Mouse (Mus musculus) liver, embryonic 12.5 days (tissue): ENCODE results near the gene Strn3. TPM values are rescaled to one million over a fixed set of nuclear protein-coding genes. Genes with fewer than 3 reads are reported as not detected.
"Not testable (repeated sequence)": the region's sequence is repeated elsewhere in the genome, so short reads cannot be mapped to it uniquely, and the experiment has no call there.

Experiments used
- ATAC-seq: fragments of 200-750 bp; cut with Nextera tagmentation; 2 replicates; pipeline ENCODE4 v1.8.0; 2017; ENCODE audit warnings: moderate number of reproducible peaks, mild to moderate bottlenecking, moderate library complexity
- H3K27ac ChIP-seq: fragments of 300-500 bp; sonication (generic); 2 replicates; pipeline ENCODE4 v1.5.1; 2016; ENCODE audit warnings: mild to moderate bottlenecking
- H3K27me3 ChIP-seq: fragments of 300-500 bp; sonication (generic); replicated peaks from 2 replicates; pipeline ENCODE4 v1.6.1; 2016; ENCODE audit warnings: mild to moderate bottlenecking, moderate library complexity
- H3K36me3 ChIP-seq: fragments of 300-500 bp; sonication (generic); 2 replicates; pipeline ENCODE4 v1.6.1; 2016; ENCODE audit warnings: mild to moderate bottlenecking, moderate library complexity
- H3K4me1 ChIP-seq: fragments of 300-500 bp; sonication (generic); 2 replicates; pipeline ENCODE4 v1.6.1; 2016
- H3K4me2 ChIP-seq: fragments of 300-500 bp; sonication (generic); 2 replicates; pipeline ENCODE4 v1.6.1; 2016; ENCODE audit warnings: mild to moderate bottlenecking, moderate library complexity
- H3K4me3 ChIP-seq: fragments of 300-500 bp; sonication (generic); 2 replicates; pipeline ENCODE4 v1.5.1; 2016; ENCODE audit warnings: mild to moderate bottlenecking, moderate library complexity
- H3K9ac ChIP-seq: fragments of 300-500 bp; sonication (generic); 2 replicates; pipeline ENCODE4 v1.6.1; 2016; ENCODE audit warnings: mild to moderate bottlenecking, moderate library complexity
- H3K9me3 ChIP-seq: fragments of 300-500 bp; sonication (generic); replicated peaks from 2 replicates; pipeline ENCODE4 v1.6.1; 2016; ENCODE audit warnings: mild to moderate bottlenecking, moderate library complexity
- WGBS: fragments of 180-500 bp; shearing (Covaris S2); methylation state at CpG from one replicate; pipeline ENCODE4 v1.1.7; 2016; ENCODE audit not compliant: insufficient replicate concordance; 5-methylcytosine and 5-hydroxymethylcytosine counted together
- polyA plus RNA-seq: library from polyadenylated mRNA; unstranded; fragments of >200 nt; fragmentation: Nextera tagmentation; extraction: Ambion mirVana; gene quantifications from 2 replicates; pipeline ENCODE4 v1.2.1, GENCODE M21; 2016

Strn3 gene
- polyA plus RNA-seq, 1 experiment from 2014 or later = 27.3 TPM

DNA sequence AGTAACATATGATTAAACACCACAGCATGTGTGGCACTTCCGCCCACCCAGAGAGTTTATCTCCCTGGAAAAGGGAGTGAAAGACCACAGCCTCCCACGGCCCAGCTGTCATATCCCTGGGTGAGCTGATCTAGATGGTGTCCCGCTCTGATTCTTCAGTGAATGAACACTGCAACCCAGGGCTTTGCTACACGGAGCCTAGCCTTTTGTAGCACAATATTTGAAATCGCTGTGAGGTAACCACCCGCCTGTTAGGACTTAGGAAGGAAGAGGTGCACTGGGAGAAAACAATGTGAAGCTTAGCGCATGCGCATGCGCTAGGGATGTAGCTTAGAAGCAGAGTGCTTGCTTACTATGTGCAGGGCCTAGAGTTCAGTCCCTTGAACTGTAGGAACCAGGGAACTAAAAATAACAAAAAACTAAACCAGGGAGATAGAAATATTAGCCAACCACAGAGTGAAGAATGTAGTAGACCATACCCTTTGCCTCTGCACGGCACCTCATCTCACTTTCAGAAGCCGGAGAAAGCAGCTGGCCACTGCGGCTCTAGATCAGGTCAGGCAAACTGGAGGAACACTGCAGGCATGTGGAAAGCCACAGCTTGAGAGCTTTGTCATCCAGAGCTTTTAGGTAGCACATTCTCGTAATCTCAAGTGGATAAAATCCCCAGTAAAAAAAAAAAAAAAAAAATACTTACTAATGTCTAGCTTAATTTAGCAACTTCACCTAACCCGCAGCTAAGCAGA is 17.4 kb upstream of the Strn3 start:
- no peak overlapping the region for H3K9ac ChIP-seq
- H3K4me3 ChIP-seq = no peak overlapping the region
- no peak overlapping the region for H3K4me2 ChIP-seq
- no peaks in the 10 kb centered on the region for H3K36me3 ChIP-seq
- no peaks in the 10 kb centered on the region for H3K9me3 ChIP-seq
- H3K4me1 ChIP-seq = peaks cover 27% of the 10 kb centered on the region
- no peak for ATAC-seq
- 64% methylated on average over 14 of the region's 14 CpGs for WGBS
- H3K27ac ChIP-seq = no peak overlapping the region
- no peaks in the 10 kb centered on the region for H3K27me3 ChIP-seq

GRCm38 (mm10) chr12:51706673-51707235 is 15.1 kb upstream of the Strn3 start:
- Histone ChIP-seq H3K4me1 (peaks cover 27% of the 10 kb centered on the region), H3K4me3 (no peak overlapping the region), H3K4me2 (no peak overlapping the region), H3K9ac (no peak overlapping the region), H3K9me3 (peaks cover 4% of the 10 kb centered on the region), H3K27ac (no peak overlapping the region), H3K27me3 (no peaks in the 10 kb centered on the region), H3K36me3 (peaks cover 3% of the 10 kb centered on the region; the same call in 1 of the 2 replicates)
- ATAC-seq = no peak
- WGBS = 87% methylated on average over 5 of the region's 5 CpGs

- ATAC-seq = no peak
- Histone ChIP-seq H3K4me2 (no peak overlapping the region), H3K27ac (no peak overlapping the region), H3K36me3 (peaks cover 5% of the 10 kb centered on the region; the same call in 1 of the 2 replicates), H3K4me3 (no peak overlapping the region), H3K9me3 (peaks cover 5% of the 10 kb centered on the region), H3K27me3 (no peaks in the 10 kb centered on the region), H3K4me1 (peaks cover 28% of the 10 kb centered on the region), H3K9ac (no peak overlapping the region)
- 52% methylated on average over 12 of the region's 12 CpGs for WGBS
Observed at GRCm38 (mm10) chr12:51705778-51706177, 14.1 kb upstream of the Strn3 start.

DNA sequence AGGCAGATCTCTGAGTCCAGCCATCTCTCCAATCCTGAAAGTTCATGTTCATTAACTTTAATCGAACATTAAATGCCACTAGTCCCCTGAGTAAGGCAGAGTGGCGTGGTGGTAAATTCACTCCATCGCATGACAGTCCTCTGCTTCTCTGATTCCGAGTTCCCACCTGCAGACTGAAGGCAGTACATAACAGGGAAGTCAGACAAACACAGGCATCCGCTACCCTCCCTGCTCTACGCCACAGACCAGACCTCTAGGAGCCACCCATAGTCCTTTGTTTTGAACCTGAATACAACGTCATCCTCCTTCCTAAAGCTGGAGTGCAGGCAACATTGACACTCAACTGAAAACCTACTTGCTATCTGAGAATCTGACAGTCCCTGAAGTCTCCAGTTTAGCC is 12.9 kb upstream of the Strn3 start:
- Histone ChIP-seq H3K9ac (no peak overlapping the region), H3K4me3 (no peak overlapping the region), H3K4me2 (no peak overlapping the region), H3K36me3 (peaks cover 5% of the 10 kb centered on the region; the same call in 1 of the 2 replicates), H3K9me3 (peaks cover 5% of the 10 kb centered on the region), H3K4me1 (peaks cover 32% of the 10 kb centered on the region), H3K27me3 (no peaks in the 10 kb centered on the region), H3K27ac (no peak overlapping the region)
- WGBS = 66% methylated on average over 7 of the region's 7 CpGs
- ATAC-seq = no peak

DNA sequence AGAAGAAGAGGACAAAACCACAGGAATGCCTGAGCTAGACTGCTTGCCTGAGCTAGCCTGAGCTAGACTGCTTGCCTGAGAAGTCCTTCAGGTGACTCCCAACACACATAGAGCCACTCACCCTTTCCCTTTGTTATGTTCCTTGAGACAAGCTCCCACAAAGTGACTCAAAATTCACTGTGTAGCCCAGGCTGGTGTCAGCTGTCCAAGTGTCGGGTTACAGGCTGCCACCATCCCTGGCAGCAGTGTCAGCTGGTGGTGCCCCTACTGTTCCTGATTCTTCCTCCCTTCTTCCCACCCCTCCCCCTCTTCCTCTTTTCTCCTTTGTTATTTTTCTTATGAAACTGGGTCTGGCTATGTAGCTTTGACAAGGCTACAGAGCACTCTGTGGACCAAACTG is 12.2 kb upstream of the Strn3 start:
- 48% methylated on average over 1 of the region's 1 CpGs for WGBS
- Histone ChIP-seq H3K4me1 (peaks cover 32% of the 10 kb centered on the region), H3K27ac (no peak overlapping the region), H3K4me3 (no peak overlapping the region), H3K4me2 (no peak overlapping the region), H3K36me3 (peaks cover 5% of the 10 kb centered on the region; the same call in 1 of the 2 replicates), H3K9ac (no peak overlapping the region), H3K9me3 (peaks cover 5% of the 10 kb centered on the region), H3K27me3 (no peaks in the 10 kb centered on the region)
- ATAC-seq = no peak

GRCm38 (mm10) chr12:51701723-51702122 is 10.0 kb upstream of the Strn3 start:
- Histone ChIP-seq H3K27ac (no peak overlapping the region), H3K4me1 (peaks cover 31% of the 10 kb centered on the region), H3K4me3 (no peak overlapping the region), H3K4me2 (no peak overlapping the region), H3K36me3 (peaks cover 5% of the 10 kb centered on the region; the same call in 1 of the 2 replicates), H3K9ac (no peak overlapping the region), H3K9me3 (peaks cover 5% of the 10 kb centered on the region), H3K27me3 (no peaks in the 10 kb centered on the region)
- no peak for ATAC-seq

- H3K4me2 ChIP-seq = peak overlapping the region; percentile 69
- peaks cover 5% of the 10 kb centered on the region; the same call in 1 of the 2 replicates for H3K36me3 ChIP-seq
- no peaks in the 10 kb centered on the region for H3K27me3 ChIP-seq
- H3K4me1 ChIP-seq = peaks cover 34% of the 10 kb centered on the region
- peaks cover 5% of the 10 kb centered on the region for H3K9me3 ChIP-seq
- ATAC-seq = peak; percentile 100
- peak overlapping the region; percentile 43 for H3K4me3 ChIP-seq
- peak overlapping the region; percentile 97 for H3K27ac ChIP-seq
- 35% methylated on average over 8 of the region's 8 CpGs for WGBS
- peak overlapping the region; percentile 67 for H3K9ac ChIP-seq
Observed at GRCm38 (mm10) chr12:51699623-51700393, 8.1 kb upstream of the Strn3 start.

DNA sequence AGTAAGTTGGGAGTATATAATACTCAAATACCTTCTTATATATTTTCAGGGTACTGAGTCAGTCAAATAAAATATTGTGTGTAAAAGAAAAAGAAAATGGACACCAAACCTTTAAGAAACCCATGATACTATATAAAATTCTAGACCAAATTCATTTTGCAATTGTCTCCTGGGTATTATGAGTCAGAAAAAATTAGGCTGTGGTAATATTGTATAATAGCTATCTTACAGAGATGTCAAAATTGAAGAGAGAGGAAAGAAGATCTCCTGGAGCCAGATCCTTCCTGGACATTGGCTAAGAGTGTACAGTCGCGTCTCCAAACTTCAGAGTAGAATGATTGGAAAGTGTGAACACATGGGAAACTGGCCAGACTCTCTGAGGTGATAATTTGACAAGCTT is 4.5 kb upstream of the Strn3 start:
- Histone ChIP-seq H3K36me3 (no peaks in the 10 kb centered on the region), H3K4me3 (no peak overlapping the region), H3K4me2 (no peak overlapping the region), H3K9ac (no peak overlapping the region), H3K27ac (no peak overlapping the region), H3K27me3 (no peaks in the 10 kb centered on the region), H3K4me1 (peaks cover 52% of the 10 kb centered on the region), H3K9me3 (no peaks in the 10 kb centered on the region)
- no peak for ATAC-seq
- WGBS = 74% methylated on average over 2 of the region's 2 CpGs

DNA sequence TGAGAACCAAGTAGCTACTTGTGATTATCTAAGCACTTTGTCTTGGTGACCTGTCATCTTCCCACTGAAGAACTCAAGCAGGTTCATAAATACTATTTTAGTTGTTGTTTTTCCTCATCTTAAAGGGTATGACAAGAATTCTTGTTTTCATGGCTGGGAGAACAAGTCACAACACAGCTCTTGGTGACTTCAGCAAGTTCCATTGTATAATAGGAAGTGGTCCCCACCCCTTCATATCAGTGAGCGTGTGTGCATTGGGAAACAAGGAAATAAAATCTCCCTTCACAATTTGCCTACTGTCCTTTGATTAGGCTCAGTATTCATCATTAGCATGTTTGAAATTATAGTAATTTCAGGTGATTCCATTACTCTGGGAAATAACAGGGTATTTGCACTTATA is 3.3 kb upstream of the Strn3 start:
- Histone ChIP-seq H3K4me3 (no peak overlapping the region), H3K36me3 (no peaks in the 10 kb centered on the region), H3K9ac (no peak overlapping the region), H3K9me3 (no peaks in the 10 kb centered on the region), H3K4me2 (no peak overlapping the region), H3K4me1 (peaks cover 42% of the 10 kb centered on the region), H3K27me3 (no peaks in the 10 kb centered on the region), H3K27ac (0 out of 2 replicates have a peak overlapping the region, but pooled peaks have one; percentile 4)
- ATAC-seq = no peak
- 39% methylated on average over 1 of the region's 1 CpGs for WGBS

GRCm38 (mm10) chr12:51694096-51694495 is 2.4 kb upstream of the Strn3 start:
- Histone ChIP-seq H3K4me3 (no peak overlapping the region), H3K9ac (no peak overlapping the region)

DNA sequence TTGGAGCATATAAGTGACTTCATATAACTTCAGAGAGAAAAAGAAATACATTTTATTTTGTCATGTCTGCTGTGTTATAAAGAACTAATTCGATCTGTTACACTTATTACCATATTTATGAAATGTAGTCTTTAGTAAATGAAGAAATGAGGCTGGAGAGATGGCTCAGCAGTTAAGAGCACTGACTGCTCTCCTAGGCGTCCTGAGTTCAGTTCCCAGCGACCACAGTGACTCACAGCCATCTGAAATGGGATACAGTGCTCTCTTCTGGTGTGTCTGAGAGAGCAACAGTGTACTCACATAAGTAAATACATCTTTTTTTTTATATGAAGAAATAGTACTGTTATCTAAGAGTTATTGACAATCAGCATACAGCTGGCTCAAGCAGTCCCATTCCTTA is 1.7 kb upstream of the Strn3 start:
- ATAC-seq = no peak
- no peaks in the 10 kb centered on the region for H3K27me3 ChIP-seq

More at GRCm38 (mm10) chr12:51694096-51694495, 2.4 kb upstream of the Strn3 start:
- H3K4me2 ChIP-seq = peak overlapping the region; percentile 10; the same call in 1 of the 2 replicates
- no peak for ATAC-seq
- peak overlapping the region; percentile 78 for H3K27ac ChIP-seq
- H3K27me3 ChIP-seq = no peaks in the 10 kb centered on the region
- H3K36me3 ChIP-seq = no peaks in the 10 kb centered on the region
- no peaks in the 10 kb centered on the region for H3K9me3 ChIP-seq
- peaks cover 41% of the 10 kb centered on the region for H3K4me1 ChIP-seq

GRCm38 (mm10) chr12:51692870-51693269 is 1.2 kb upstream of the Strn3 start:
- H3K36me3 ChIP-seq, H3K27me3 ChIP-seq, ATAC-seq, H3K9me3 ChIP-seq: not testable (repeated sequence)
- Histone ChIP-seq H3K4me3 (peak overlapping the region; percentile 99), H3K4me1 (peaks cover 48% of the 10 kb centered on the region), H3K9ac (peak overlapping the region; percentile 53; the same call in 1 of the 2 replicates), H3K4me2 (peak overlapping the region; percentile 83), H3K27ac (peak overlapping the region; percentile 99; the same call in 1 of the 2 replicates)
- WGBS = 56% methylated on average over 10 of the region's 10 CpGs

More for the DNA sequence above, 1.7 kb upstream of the Strn3 start:
- Histone ChIP-seq H3K4me3 (no peak overlapping the region), H3K9me3 (no peaks in the 10 kb centered on the region), H3K4me1 (peaks cover 43% of the 10 kb centered on the region), H3K27ac (peak overlapping the region; percentile 78), H3K4me2 (peak overlapping the region; percentile 10; the same call in 1 of the 2 replicates), H3K9ac (no peak overlapping the region), H3K36me3 (no peaks in the 10 kb centered on the region; the same call in 1 of the 2 replicates)
- WGBS = 47% methylated on average over 3 of the region's 3 CpGs
